Mouse (Mus musculus): ENCODE results near the gene Gpsm2. TPM values are rescaled to one million over a fixed set of nuclear protein-coding genes. Genes with fewer than 3 reads are reported as not detected.
A peak's percentile ranks its signal among the peaks of the same experiment; 100 is the strongest.
"Not testable (repeated sequence)": the region's sequence is repeated elsewhere in the genome, so short reads cannot be mapped to it uniquely, and the experiment has no call there.

Gene Gpsm2
- polyA plus RNA-seq, 1 experiment from 2014 or later = 22.9 TPM

DNA sequence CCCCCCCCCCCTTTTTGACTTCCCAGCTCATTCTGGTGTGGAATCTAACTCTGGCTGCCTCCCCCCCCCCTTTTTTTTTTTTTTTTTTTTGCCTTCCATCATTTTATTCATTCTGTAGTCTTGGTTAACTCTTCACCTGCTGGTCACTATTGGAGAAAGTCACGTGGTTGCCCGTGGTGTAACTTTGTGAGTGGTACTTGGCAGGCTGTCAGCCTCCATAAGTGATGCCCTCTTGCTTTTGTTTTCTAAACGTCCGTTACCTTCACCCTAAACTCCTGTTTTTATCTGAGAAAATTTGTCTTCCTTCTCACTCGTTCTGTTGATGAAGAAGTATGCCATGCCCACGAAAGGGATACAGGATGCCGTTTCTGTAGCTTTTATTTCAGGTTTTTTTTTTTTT is 66.6 kb downstream of the Gpsm2 start:
- Histone ChIP-seq H3K27ac (ENCODE audit: low read length) (no peak overlapping the region), H3K9ac (replicated peaks; ENCODE audit: low read depth) (no peak overlapping the region), H3K4me1 (ENCODE audit: insufficient read depth, low read depth, low read length) (peaks cover 5% of the 10 kb centered on the region; the same call in 1 of the 2 replicates), H3K36me3 (ENCODE audit: insufficient read depth, low read length) (no peaks in the 10 kb centered on the region), H3K4me3 (ENCODE audit: low read depth, low read length) (no peak overlapping the region), H3K4me2 (replicated peaks; ENCODE audit: low read depth, low read length) (no peak overlapping the region; the same call in 1 of the 2 replicates), H3K9me3 (ENCODE audit: low read length) (no peaks in the 10 kb centered on the region), H3K27me3 (replicated peaks; ENCODE audit: insufficient read depth, low read length) (no peaks in the 10 kb centered on the region)
- TF ChIP-seq EP300 (IDR thresholded peaks at IDR 0.05) = no peak
- 72% methylated on average over 7 of the region's 7 CpGs for WGBS
- ATAC-seq (no peak), DNase-seq (ENCODE audit: low spot score) (peak; percentile 6)

DNA sequence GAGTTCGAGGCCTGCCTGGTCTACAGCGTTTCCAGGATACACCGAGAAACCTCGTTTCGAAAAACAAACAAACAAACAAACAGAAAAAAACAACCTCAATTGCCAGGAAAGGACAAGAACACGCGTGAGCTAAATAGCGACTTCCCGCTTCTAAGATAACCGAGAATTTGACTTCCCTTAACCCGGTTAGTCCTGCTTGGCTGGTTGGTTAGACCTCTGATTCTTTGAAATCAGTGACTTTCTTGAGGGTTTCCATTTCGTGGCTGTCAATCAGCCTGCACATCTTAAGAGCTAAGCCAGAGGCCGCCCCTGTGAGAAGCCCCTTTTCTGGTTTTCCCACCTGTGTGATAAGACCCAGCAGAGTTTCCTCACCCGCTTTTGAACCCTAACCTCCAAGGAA is 67.5 kb downstream of the Gpsm2 start:
- TF ChIP-seq EP300 (IDR thresholded peaks at IDR 0.05) = no peak
- WGBS = 12% methylated on average over 14 of the region's 14 CpGs
- peak overlapping the region; percentile 60 for H3K4me2 ChIP-seq (replicated peaks; ENCODE audit: low read depth, low read length)
- 0 out of 2 replicates have a peak overlapping the region, but pooled peaks have one; percentile 88 for H3K27ac ChIP-seq (ENCODE audit: low read length)
- no peaks in the 10 kb centered on the region for H3K36me3 ChIP-seq (ENCODE audit: insufficient read depth, low read length)
- H3K9me3 ChIP-seq (ENCODE audit: low read length) = no peaks in the 10 kb centered on the region
- peak overlapping the region; percentile 74 for H3K4me3 ChIP-seq (ENCODE audit: low read depth, low read length)
- H3K4me1 ChIP-seq (ENCODE audit: insufficient read depth, low read depth, low read length) = peaks cover 5% of the 10 kb centered on the region; the same call in 1 of the 2 replicates
- no peaks in the 10 kb centered on the region for H3K27me3 ChIP-seq (replicated peaks; ENCODE audit: insufficient read depth, low read length)
- peak overlapping the region; percentile 91 for H3K9ac ChIP-seq (replicated peaks; ENCODE audit: low read depth)
- DNase-seq (ENCODE audit: low spot score) = peak; percentile 34
- ATAC-seq = no peak

DNA sequence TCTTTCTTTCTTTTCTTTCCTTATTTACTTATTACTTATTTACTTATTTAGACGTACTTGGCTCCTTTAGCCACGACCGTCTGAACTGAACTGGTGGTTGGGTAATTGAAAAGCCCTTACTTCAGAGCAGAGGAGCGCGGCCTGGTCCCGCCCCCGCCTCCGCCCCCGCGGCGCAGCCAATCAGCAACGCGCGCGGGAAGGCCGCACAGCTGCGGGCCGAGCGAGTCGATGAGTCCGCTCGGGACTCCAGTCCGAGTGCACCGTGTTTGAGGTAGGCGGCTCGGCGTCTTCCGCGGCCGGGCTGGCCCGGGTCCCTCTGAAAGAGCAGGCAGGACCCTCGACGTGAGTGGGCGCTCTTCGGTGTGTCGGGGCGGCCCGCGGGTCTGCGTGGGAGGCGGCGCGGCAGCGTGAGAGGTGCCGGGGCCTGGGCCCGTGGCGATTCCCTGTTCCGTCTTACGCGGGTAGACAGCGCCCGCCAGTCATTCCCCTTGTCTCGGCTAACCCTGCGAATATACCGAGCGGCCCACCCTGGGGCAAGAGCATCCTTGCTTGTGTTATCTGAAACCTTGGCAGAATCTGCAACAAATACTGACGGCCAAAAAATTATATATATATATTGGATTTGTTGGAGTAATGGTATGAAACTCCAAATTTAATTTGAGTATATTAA is 68.3 kb downstream of the Gpsm2 start, which contains the start of gene Clcc1:
TSS of gene Clcc1 (plus strand) at position 204 of the 670 bp plus-strand sequence.
- under 1% methylated on average over 57 of the region's 57 CpGs for WGBS
- H3K9ac ChIP-seq (replicated peaks; ENCODE audit: low read depth) = peak within 1 kb of the TSS; percentile 91
- H3K27ac ChIP-seq (ENCODE audit: low read length) = peak within 1 kb of the TSS; percentile 88
- TF ChIP-seq CTCF (IDR thresholded peaks at IDR 0.05) (no peak; the same call in 1 of the 2 replicates), EP300 (IDR thresholded peaks at IDR 0.05) (no peak)
- H3K36me3 ChIP-seq (ENCODE audit: insufficient read depth, low read length) = no peaks in the 10 kb centered on the region
- peak within 1 kb of the TSS; percentile 74 for H3K4me3 ChIP-seq (ENCODE audit: low read depth, low read length)
- H3K27me3 ChIP-seq (replicated peaks; ENCODE audit: insufficient read depth, low read length) = no peaks in the 10 kb centered on the region
- ATAC-seq (peak; percentile 99), DNase-seq (ENCODE audit: low spot score) (peak; percentile 97)
- peak within 1 kb of the TSS; percentile 60 for H3K4me2 ChIP-seq (replicated peaks; ENCODE audit: low read depth, low read length)
- no peaks in the 10 kb centered on the region for H3K9me3 ChIP-seq (ENCODE audit: low read length)
- H3K4me1 ChIP-seq (ENCODE audit: insufficient read depth, low read depth, low read length) = peaks cover 5% of the 10 kb centered on the region; the same call in 1 of the 2 replicates

DNA sequence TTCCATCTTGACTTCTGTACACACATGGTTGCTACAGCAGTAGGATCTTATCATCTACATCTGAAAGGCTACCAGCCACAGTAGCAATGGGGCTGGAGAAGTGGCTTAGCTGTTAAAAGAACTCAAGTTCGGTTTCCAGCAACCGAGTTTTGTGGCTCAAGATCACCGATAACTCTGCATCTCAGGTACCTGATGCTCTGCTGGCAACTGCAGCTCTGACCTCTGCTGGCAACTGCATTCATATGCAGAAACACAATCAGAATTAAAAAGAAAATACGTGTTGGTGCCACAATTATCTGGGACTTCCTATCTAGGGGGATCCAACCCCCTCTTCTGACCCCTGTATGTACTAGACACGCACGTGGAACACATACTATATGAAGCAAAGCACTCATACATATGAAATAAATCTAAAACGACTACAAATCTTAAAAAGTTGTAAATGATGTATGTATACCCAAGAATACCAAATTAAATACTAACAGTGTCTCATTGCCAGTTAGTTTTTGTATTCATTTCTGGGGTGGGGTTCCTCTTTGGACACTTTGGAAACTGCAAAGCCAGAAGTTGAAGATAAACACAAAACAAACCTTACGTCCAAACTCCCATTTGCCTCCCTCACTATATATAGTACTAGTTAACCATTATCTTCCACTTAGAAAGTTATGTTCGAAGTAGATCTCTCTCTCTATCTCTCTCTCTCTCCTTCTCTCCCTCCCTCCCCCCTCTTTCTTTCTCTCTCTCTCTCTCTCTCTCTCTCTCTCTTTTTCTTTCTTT is 69.1 kb downstream of the Gpsm2 start:
- TF ChIP-seq CTCF (IDR thresholded peaks at IDR 0.05) = peak; percentile 54
- TF ChIP-seq EP300 (IDR thresholded peaks at IDR 0.05) = no peak
- 13% methylated on average over 9 of the region's 9 CpGs for WGBS
- no peak overlapping the region for H3K9ac ChIP-seq (replicated peaks; ENCODE audit: low read depth)

GRCm38 (mm10) chr3:108647681-108648080 is 74.4 kb downstream of the Gpsm2 start:
- H3K4me1 ChIP-seq (ENCODE audit: insufficient read depth, low read depth, low read length); H3K4me2 ChIP-seq (replicated peaks; ENCODE audit: low read depth, low read length); H3K9me3 ChIP-seq (ENCODE audit: low read length); H3K9ac ChIP-seq (replicated peaks; ENCODE audit: low read depth); ATAC-seq; DNase-seq (ENCODE audit: low spot score); H3K27me3 ChIP-seq (replicated peaks; ENCODE audit: insufficient read depth, low read length); H3K36me3 ChIP-seq (ENCODE audit: insufficient read depth, low read length); H3K27ac ChIP-seq (ENCODE audit: low read length); H3K4me3 ChIP-seq (ENCODE audit: low read depth, low read length): not testable (repeated sequence)
- WGBS = 55% methylated on average over 5 of the region's 5 CpGs

More for the DNA sequence above, 69.1 kb downstream of the Gpsm2 start:
- no peaks in the 10 kb centered on the region for H3K9me3 ChIP-seq (ENCODE audit: low read length)
- H3K36me3 ChIP-seq (ENCODE audit: insufficient read depth, low read length) = no peaks in the 10 kb centered on the region
- peak overlapping the region; percentile 74; the same call in 1 of the 2 replicates for H3K4me3 ChIP-seq (ENCODE audit: low read depth, low read length)
- H3K27ac ChIP-seq (ENCODE audit: low read length) = no peak overlapping the region
- peak; percentile 26 for DNase-seq (ENCODE audit: low spot score)
- no peak for ATAC-seq
- no peaks in the 10 kb centered on the region for H3K27me3 ChIP-seq (replicated peaks; ENCODE audit: insufficient read depth, low read length)
- H3K4me2 ChIP-seq (replicated peaks; ENCODE audit: low read depth, low read length) = peak overlapping the region; percentile 60
- H3K4me1 ChIP-seq (ENCODE audit: insufficient read depth, low read depth, low read length) = peaks cover 5% of the 10 kb centered on the region; the same call in 1 of the 2 replicates

GRCm38 (mm10) chr3:108646036-108646435 is 76.1 kb downstream of the Gpsm2 start:
- TF ChIP-seq CTCF (IDR thresholded peaks at IDR 0.05) = no peak
- TF ChIP-seq EP300 (IDR thresholded peaks at IDR 0.05) = no peak
- 66% methylated on average over 7 of the region's 7 CpGs for WGBS
- no peak overlapping the region for H3K4me3 ChIP-seq (ENCODE audit: low read depth, low read length)
- no peaks in the 10 kb centered on the region; the same call in 1 of the 2 replicates for H3K36me3 ChIP-seq (ENCODE audit: insufficient read depth, low read length)
- ATAC-seq (no peak), DNase-seq (ENCODE audit: low spot score) (no peak)
- H3K27me3 ChIP-seq (replicated peaks; ENCODE audit: insufficient read depth, low read length) = no peaks in the 10 kb centered on the region
- no peaks in the 10 kb centered on the region for H3K4me1 ChIP-seq (ENCODE audit: insufficient read depth, low read depth, low read length)
- no peak overlapping the region for H3K9ac ChIP-seq (replicated peaks; ENCODE audit: low read depth)
- H3K4me2 ChIP-seq (replicated peaks; ENCODE audit: low read depth, low read length) = no peak overlapping the region
- no peaks in the 10 kb centered on the region for H3K9me3 ChIP-seq (ENCODE audit: low read length)
- no peak overlapping the region for H3K27ac ChIP-seq (ENCODE audit: low read length)

All from lung, postnatal 0 days (tissue).